Mouse (Mus musculus) kidney, adult 2 months (tissue): ENCODE data around the gene Foxn1.

ENCODE experiments used
- CTCF ChIP-seq: fragments of 200-500 bp; conservative IDR thresholded peaks from 2 replicates; pipeline ENCODE4 v1.5.1; 2011; ENCODE audit warnings: low read depth, mild to moderate bottlenecking, control low read depth, low read length, moderate library complexity, mixed read lengths; ENCODE audit not compliant: insufficient read depth, insufficient read length
- POLR2A ChIP-seq: fragments of 200-500 bp; IDR thresholded peaks from one replicate; pipeline ENCODE4 v1.6.1; 2011; ENCODE audit warnings: low read depth, low read length, control low read depth

DNA sequence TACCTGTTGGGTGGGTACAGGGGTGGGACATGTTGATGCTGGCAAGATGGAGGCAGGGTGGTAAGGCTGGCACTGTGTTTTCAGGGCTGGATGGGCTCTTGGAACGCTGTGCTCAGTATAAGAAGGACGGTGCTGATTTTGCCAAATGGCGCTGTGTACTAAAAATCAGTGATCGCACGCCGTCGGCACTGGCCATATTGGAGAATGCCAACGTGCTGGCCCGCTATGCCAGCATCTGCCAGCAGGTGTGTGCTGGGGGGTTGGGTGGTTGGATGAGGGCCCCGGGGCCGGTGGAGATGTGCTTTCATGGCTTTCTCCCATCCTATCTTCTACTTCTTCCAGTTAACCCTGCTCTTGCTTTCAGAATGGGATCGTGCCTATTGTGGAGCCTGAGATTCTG is 61.4 kb downstream of the Foxn1 start:
- TF ChIP-seq POLR2A (no peak), CTCF (no peak)
